Mouse (Mus musculus) spleen, adult 2 months (tissue): ENCODE results near the gene Cog1.

Experiments used
- CTCF ChIP-seq: fragments of 200-500 bp; IDR thresholded peaks from 2 replicates; pipeline ENCODE4 v1.5.1; 2011; ENCODE audit warnings: mild to moderate bottlenecking, inconsistent platforms; ENCODE audit not compliant: insufficient read depth, insufficient read length, insufficient replicate concordance; ENCODE audit errors: extremely low read depth
- POLR2A ChIP-seq: fragments of 200-500 bp; IDR thresholded peaks from 2 replicates; pipeline ENCODE4 v1.6.1; 2011; ENCODE audit warnings: low read depth, low read length, inconsistent platforms

DNA sequence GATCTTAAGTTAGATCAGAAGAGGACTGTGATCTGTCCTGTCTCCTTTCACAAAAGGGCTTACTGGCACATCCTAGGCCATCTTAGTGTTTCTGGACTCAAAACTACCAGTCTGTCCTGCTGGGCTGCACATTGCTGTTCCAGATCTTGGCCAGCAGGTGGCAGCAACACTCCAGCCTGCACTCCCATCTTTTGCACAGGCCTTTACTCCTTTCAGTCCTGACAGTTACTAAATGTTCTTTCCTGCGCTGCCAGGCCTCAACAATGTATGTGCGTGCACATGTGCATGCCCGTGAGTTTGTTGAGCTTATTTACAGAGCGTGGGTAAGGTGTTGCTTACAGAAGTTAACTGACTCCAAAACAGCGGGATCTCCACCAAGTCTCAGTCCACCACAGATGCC lies 54.8 kb downstream of the Cog1 start:
- TF ChIP-seq CTCF (peak; percentile 97), POLR2A (no peak)
